Mouse (Mus musculus) liver, embryonic 16.5 days (tissue): ENCODE measurements around the gene Emx2. TPM values are rescaled to one million over a fixed set of nuclear protein-coding genes. Genes with fewer than 3 reads are reported as not detected.

Experiments used
- ATAC-seq: fragments of 200-750 bp; cut with Nextera tagmentation; 2 replicates; pipeline ENCODE4 v1.8.0; 2017; ENCODE audit warnings: low read depth, mild to moderate bottlenecking, moderate number of reproducible peaks, moderate library complexity
- H3K27ac ChIP-seq: fragments of 300-500 bp; sonication (generic); 2 replicates; pipeline ENCODE4 v1.5.1; 2014; ENCODE audit warnings: mild to moderate bottlenecking, low read length
- H3K27me3 ChIP-seq: fragments of 300-500 bp; sonication (generic); 2 replicates; pipeline ENCODE4 v1.6.1; 2014; ENCODE audit warnings: low read depth, low read length, mixed read lengths; ENCODE audit not compliant: control insufficient read depth, insufficient read depth
- H3K36me3 ChIP-seq: fragments of 300-500 bp; sonication (generic); 2 replicates; pipeline ENCODE4 v1.6.1; 2014; ENCODE audit warnings: mild to moderate bottlenecking; ENCODE audit not compliant: control insufficient read depth, insufficient read depth
- H3K4me1 ChIP-seq: fragments of 300-500 bp; sonication (generic); 2 replicates; pipeline ENCODE4 v1.6.1; 2014; ENCODE audit warnings: low read depth, low read length, mixed read lengths; ENCODE audit not compliant: control insufficient read depth
- H3K4me2 ChIP-seq: fragments of 300-500 bp; sonication (generic); 2 replicates; pipeline ENCODE4 v1.6.1; 2014; ENCODE audit warnings: low read depth, low read length, mixed read lengths
- H3K4me3 ChIP-seq: fragments of 300-500 bp; sonication (generic); 2 replicates; pipeline ENCODE4 v1.5.1; 2014; ENCODE audit warnings: low read depth, mild to moderate bottlenecking, low read length
- H3K9ac ChIP-seq: fragments of 300-500 bp; sonication (generic); 2 replicates; pipeline ENCODE4 v1.6.1; 2014; ENCODE audit warnings: low read depth, low read length
- H3K9me3 ChIP-seq: fragments of 300-500 bp; sonication (generic); replicated peaks from 2 replicates; pipeline ENCODE4 v1.6.1; 2016; ENCODE audit warnings: low read length; ENCODE audit not compliant: control insufficient read depth
- whole genome bisulfite sequencing: fragments of 180-500 bp; shearing (Covaris S2); extraction: QIAGEN DNeasy Blood & Tissue Kit; methylation state at CpG from one replicate; pipeline ENCODE4 v1.1.7; 2014; ENCODE audit not compliant: insufficient replicate concordance; 5-methylcytosine and 5-hydroxymethylcytosine counted together
- polyA plus RNA-seq: library from polyadenylated mRNA; unstranded; fragments of >200 nt; fragmentation: Nextera tagmentation; extraction: Ambion mirVana; gene quantifications from 2 replicates; pipeline ENCODE4 v1.2.1, GENCODE M21; 2015

Gene Emx2
- polyA plus RNA-seq, 1 experiment from 2014 or later: not detected

- no peaks in the 10 kb centered on the region for H3K9me3 ChIP-seq
- H3K4me3 ChIP-seq: no peak overlapping the region
- no peak overlapping the region for H3K4me2 ChIP-seq
- H3K27ac ChIP-seq: no peak overlapping the region
- H3K27me3 ChIP-seq: peaks cover 98% of the 10 kb centered on the region
- no peak for ATAC-seq
- H3K36me3 ChIP-seq: no peaks in the 10 kb centered on the region
- H3K4me1 ChIP-seq: no peaks in the 10 kb centered on the region
- under 1% methylated on average over 19 of the region's 19 CpGs for WGBS
- H3K9ac ChIP-seq: no peak overlapping the region
Observed at GRCm38 (mm10) chr19:59467016-59467412, 8.8 kb downstream of the Emx2 start.

GRCm38 (mm10) chr19:59467413-59468064 is 9.4 kb downstream of the Emx2 start:
- H3K4me3 ChIP-seq: no peak overlapping the region
- H3K4me1 ChIP-seq: no peaks in the 10 kb centered on the region
- no peaks in the 10 kb centered on the region for H3K9me3 ChIP-seq
- WGBS: 4% methylated on average over 23 of the region's 23 CpGs
- ATAC-seq: no peak
- H3K9ac ChIP-seq: no peak overlapping the region
- no peaks in the 10 kb centered on the region for H3K36me3 ChIP-seq
- peaks cover 93% of the 10 kb centered on the region for H3K27me3 ChIP-seq
- no peak overlapping the region for H3K4me2 ChIP-seq
- H3K27ac ChIP-seq: no peak overlapping the region

GRCm38 (mm10) chr19:59468065-59468810 is 10.1 kb downstream of the Emx2 start:
- Histone ChIP-seq H3K4me1 (no peaks in the 10 kb centered on the region), H3K27me3 (peaks cover 91% of the 10 kb centered on the region), H3K9ac (no peak overlapping the region), H3K9me3 (no peaks in the 10 kb centered on the region), H3K36me3 (no peaks in the 10 kb centered on the region), H3K4me2 (no peak overlapping the region), H3K27ac (no peak overlapping the region), H3K4me3 (no peak overlapping the region)
- 2% methylated on average over 25 of the region's 27 CpGs for WGBS
- no peak for ATAC-seq

- 1% methylated on average over 35 of the region's 35 CpGs for WGBS
Observed at GRCm38 (mm10) chr19:59469035-59469949, 11.1 kb downstream of the Emx2 start.

DNA sequence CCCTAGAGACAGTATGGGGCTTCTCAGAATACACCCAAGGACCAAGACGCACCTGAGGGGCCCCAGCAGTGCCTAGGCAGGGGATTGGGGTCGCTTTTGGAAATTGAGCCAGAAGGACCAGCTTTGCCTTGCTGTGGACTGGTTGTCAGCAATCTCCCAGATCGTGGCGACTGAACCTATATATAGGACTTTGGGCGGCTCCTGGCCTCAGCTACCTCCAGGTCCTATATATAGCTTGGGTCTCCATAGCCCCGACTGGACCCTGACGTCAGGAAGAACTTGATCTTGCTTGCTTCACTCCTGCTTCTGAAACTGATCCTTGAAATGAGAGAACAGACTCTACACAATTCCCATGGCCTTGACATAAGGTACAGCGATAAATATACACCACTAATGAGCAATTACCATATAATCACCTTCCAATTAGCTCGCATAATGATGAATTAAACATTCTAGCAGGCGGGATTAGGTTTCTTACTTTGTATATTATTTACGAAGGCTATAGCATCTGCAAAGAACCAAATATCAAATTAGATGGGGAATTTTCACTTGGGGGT is 12.0 kb downstream of the Emx2 start:
- 8% methylated on average over 11 of the region's 11 CpGs for WGBS
- no peaks in the 10 kb centered on the region for H3K9me3 ChIP-seq
- no peak for ATAC-seq
- no peaks in the 10 kb centered on the region for H3K36me3 ChIP-seq
- no peak overlapping the region for H3K27ac ChIP-seq
- no peak overlapping the region for H3K9ac ChIP-seq
- H3K4me1 ChIP-seq: no peaks in the 10 kb centered on the region
- H3K27me3 ChIP-seq: peaks cover 73% of the 10 kb centered on the region
- no peak overlapping the region for H3K4me2 ChIP-seq
- H3K4me3 ChIP-seq: no peak overlapping the region

More at GRCm38 (mm10) chr19:59469035-59469949, 11.1 kb downstream of the Emx2 start:
- peaks cover 81% of the 10 kb centered on the region for H3K27me3 ChIP-seq
- no peaks in the 10 kb centered on the region for H3K9me3 ChIP-seq
- H3K9ac ChIP-seq: no peak overlapping the region
- no peak for ATAC-seq
- H3K4me2 ChIP-seq: no peak overlapping the region
- H3K36me3 ChIP-seq: no peaks in the 10 kb centered on the region
- H3K27ac ChIP-seq: no peak overlapping the region
- H3K4me3 ChIP-seq: no peak overlapping the region
- H3K4me1 ChIP-seq: no peaks in the 10 kb centered on the region

GRCm38 (mm10) chr19:59470913-59471312 is 12.7 kb downstream of the Emx2 start:
- H3K4me3 ChIP-seq: no peak overlapping the region
- H3K4me1 ChIP-seq: no peaks in the 10 kb centered on the region
- ATAC-seq: no peak
- peaks cover 65% of the 10 kb centered on the region for H3K27me3 ChIP-seq
- no peak overlapping the region for H3K27ac ChIP-seq
- no peak overlapping the region for H3K9ac ChIP-seq
- no peaks in the 10 kb centered on the region for H3K36me3 ChIP-seq
- H3K9me3 ChIP-seq: no peaks in the 10 kb centered on the region
- no peak overlapping the region for H3K4me2 ChIP-seq
- 3% methylated on average over 13 of the region's 13 CpGs for WGBS

GRCm38 (mm10) chr19:59472844-59473243 is 14.7 kb downstream of the Emx2 start:
- H3K4me1 ChIP-seq: no peaks in the 10 kb centered on the region
- no peak overlapping the region for H3K9ac ChIP-seq
- no peak overlapping the region for H3K4me2 ChIP-seq
- whole genome bisulfite sequencing: 49% methylated on average over 2 of the region's 2 CpGs
- H3K36me3 ChIP-seq: no peaks in the 10 kb centered on the region
- no peak for ATAC-seq
- no peak overlapping the region for H3K27ac ChIP-seq
- H3K9me3 ChIP-seq: no peaks in the 10 kb centered on the region
- no peak overlapping the region for H3K4me3 ChIP-seq
- H3K27me3 ChIP-seq: peaks cover 46% of the 10 kb centered on the region

DNA sequence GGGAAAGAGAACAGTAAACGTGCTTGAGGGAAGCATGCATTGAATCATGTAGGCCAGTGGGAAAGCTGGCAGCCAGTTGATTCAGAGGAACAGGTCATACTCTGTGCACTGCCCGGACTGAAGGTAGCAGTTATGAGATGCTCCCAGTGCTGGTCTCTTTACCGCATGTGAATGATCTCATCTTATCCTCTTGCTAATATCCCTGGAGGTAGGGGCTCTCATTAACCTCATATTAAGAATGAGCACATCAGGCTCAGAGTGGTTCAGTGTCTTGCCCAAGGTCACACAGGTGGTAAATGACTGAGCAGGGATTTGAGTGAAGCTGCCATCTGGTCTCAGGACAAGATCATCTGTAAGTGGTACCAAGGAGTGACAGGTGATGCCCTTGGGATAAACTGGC is 21.7 kb downstream of the Emx2 start:
- 59% methylated on average over 3 of the region's 3 CpGs for WGBS
- Histone ChIP-seq H3K9ac (no peak overlapping the region), H3K4me3 (no peak overlapping the region), H3K36me3 (no peaks in the 10 kb centered on the region), H3K9me3 (no peaks in the 10 kb centered on the region), H3K27me3 (no peaks in the 10 kb centered on the region; the same call in 1 of the 2 replicates), H3K4me1 (no peaks in the 10 kb centered on the region), H3K27ac (no peak overlapping the region), H3K4me2 (no peak overlapping the region)
- no peak for ATAC-seq
